In genomic region chr14:11828086-11828485, GRCm38 (mm10) we compare ENCODE assay signal across 22 mouse cellular contexts.
DNase-seq lines count a peak whose midpoint lies in the region; ATAC-seq lines count a peak whose summit lies in the region.
"Had no signal": no experiment of that assay in that cellular context is flagged by ENCODE, and none has a peak within 500 bp of the region (broad histone marks: within the 10 kb centered on the region; RNA-seq: fewer than 3 reads in every experiment).

No protein-coding gene starts in this region.

- H3K27me3 ChIP-seq in midbrain, embryonic 11.5 days (ENCODE audit: control insufficient read depth, insufficient read depth, low read length) = no peaks in the 10 kb centered on the region
- H3K27me3 ChIP-seq in midbrain, embryonic 14.5 days (ENCODE audit: control insufficient read depth, insufficient read depth, low read length) = no peaks in the 10 kb centered on the region
- H3K27me3 ChIP-seq: embryonic facial prominence, embryonic 12.5 days; embryonic facial prominence, embryonic 15.5 days; heart, embryonic 13.5 days; hindbrain, embryonic 12.5 days; hindbrain, embryonic 15.5 days had no signal

- ATAC-seq in midbrain, embryonic 11.5 days (ENCODE audit: low FRiP score) = no peak
- no peak for ATAC-seq in midbrain, embryonic 14.5 days (ENCODE audit: low FRiP score, low TSS enrichment)
- ATAC-seq: activated CD4-positive, CD25-positive, alpha-beta regulatory T cell, adult 4 months; forebrain, embryonic 14.5 days; forebrain, postnatal 0 days had no signal

- no peak overlapping the region for H3K9ac ChIP-seq in midbrain, embryonic 11.5 days (ENCODE audit: low read length)
- no peak overlapping the region for H3K9ac ChIP-seq in midbrain, embryonic 14.5 days (replicated peaks; ENCODE audit: low read length)
- H3K9ac ChIP-seq: embryonic facial prominence, embryonic 12.5 days; embryonic facial prominence, embryonic 15.5 days; forebrain, postnatal 0 days; heart, embryonic 13.5 days; hindbrain, embryonic 12.5 days; hindbrain, embryonic 15.5 days had no signal

- no peak overlapping the region for H3K4me3 ChIP-seq in midbrain, embryonic 11.5 days (ENCODE audit: low read depth, low read length)
- H3K4me3 ChIP-seq in midbrain, embryonic 14.5 days (replicated peaks; ENCODE audit: low read depth, low read length) = no peak overlapping the region
- H3K4me3 ChIP-seq: embryonic facial prominence, embryonic 12.5 days; embryonic facial prominence, embryonic 15.5 days; heart, adult 2 months; heart, embryonic 10.5 days; heart, embryonic 13.5 days; hindbrain, embryonic 12.5 days; hindbrain, embryonic 15.5 days had no signal

- H3K27ac ChIP-seq in midbrain, embryonic 11.5 days (ENCODE audit: low read depth, low read length) = no peak overlapping the region
- no peak overlapping the region for H3K27ac ChIP-seq in midbrain, embryonic 14.5 days (replicated peaks; ENCODE audit: low read depth, low read length)
- H3K27ac ChIP-seq: embryonic facial prominence, embryonic 12.5 days; embryonic facial prominence, embryonic 15.5 days; heart, adult 2 months; heart, embryonic 10.5 days; heart, embryonic 13.5 days; hindbrain, embryonic 12.5 days; hindbrain, embryonic 15.5 days had no signal

- H3K4me2 ChIP-seq in midbrain, embryonic 11.5 days = no peak overlapping the region
- H3K4me2 ChIP-seq in midbrain, embryonic 14.5 days (ENCODE audit: low read length) = no peak overlapping the region
- H3K4me2 ChIP-seq: embryonic facial prominence, embryonic 12.5 days; embryonic facial prominence, embryonic 15.5 days; heart, embryonic 13.5 days; hindbrain, embryonic 12.5 days; hindbrain, embryonic 15.5 days had no signal

- no peaks in the 10 kb centered on the region for H3K4me1 ChIP-seq in midbrain, embryonic 11.5 days (ENCODE audit: control insufficient read depth, insufficient read depth, low read length)
- H3K4me1 ChIP-seq in midbrain, embryonic 14.5 days (ENCODE audit: control insufficient read depth, insufficient read depth, low read length) = 0 out of 2 replicates have a peak, but pooled peaks cover 5% of the 10 kb centered on the region

- no peaks in the 10 kb centered on the region for H3K9me3 ChIP-seq in midbrain, embryonic 11.5 days (ENCODE audit: control insufficient read depth, low read length)
- H3K9me3 ChIP-seq in midbrain, embryonic 14.5 days (ENCODE audit: control insufficient read depth, low read length) = no peaks in the 10 kb centered on the region
- H3K9me3 ChIP-seq: embryonic facial prominence, embryonic 12.5 days; embryonic facial prominence, embryonic 15.5 days; heart, embryonic 10.5 days; heart, embryonic 13.5 days; hindbrain, embryonic 12.5 days; hindbrain, embryonic 15.5 days had no signal

- peak; percentile 13 to 24 for DNase-seq in cerebellum, postnatal 10 days
- no peak for DNase-seq in cerebellum, adult 9-10 months
- peak; percentile 16 for DNase-seq in gastrocnemius, postnatal 25 days
- DNase-seq in gastrocnemius, postnatal 10 days = no peak
- peak; percentile 67 for DNase-seq in midbrain, embryonic 11.5 days (ENCODE audit: low spot score, missing footprints)
- no peak for DNase-seq in midbrain, embryonic 14.5 days
- no peak for DNase-seq in layer of hippocampus, adult 11-12 months (ENCODE audit: low spot score)
- DNase-seq: adrenal gland, adult 8-10 months; adrenal gland, postnatal 25 days; cerebellum, adult 11-12 months; cerebellum, adult 8-10 months; cerebellum, postnatal 25 days; forebrain, postnatal 0 days; heart, adult 2 months had no signal

- H3K36me3 ChIP-seq in midbrain, embryonic 11.5 days (ENCODE audit: control insufficient read depth, insufficient read depth, low read length) = no peaks in the 10 kb centered on the region
- H3K36me3 ChIP-seq in midbrain, embryonic 14.5 days (ENCODE audit: control insufficient read depth, insufficient read depth, low read length) = no peaks in the 10 kb centered on the region
- H3K36me3 ChIP-seq: embryonic facial prominence, embryonic 12.5 days; embryonic facial prominence, embryonic 15.5 days; heart, embryonic 10.5 days; heart, embryonic 13.5 days; hindbrain, embryonic 12.5 days; hindbrain, embryonic 15.5 days had no signal

- WGBS in midbrain, embryonic 11.5 days = 66% methylated on average over 4 of the region's 4 CpGs
- WGBS in midbrain, embryonic 14.5 days = 60% methylated on average over 4 of the region's 4 CpGs

Comparison
In these comparisons a context has a peak if more than half of its experiments do, and no peak if none do; other contexts are left out.
1. DNase-seq: peak in cerebellum, postnatal 10 days (2 of 2), gastrocnemius, postnatal 25 days (single experiment) and midbrain, embryonic 11.5 days (single experiment); none in cerebellum, adult 9-10 months (single experiment), gastrocnemius, postnatal 10 days (single experiment), midbrain, embryonic 14.5 days (single experiment) and layer of hippocampus, adult 11-12 months (single experiment).